ENCODE assay signal across 16 mouse cellular contexts in the genomic region with DNA sequence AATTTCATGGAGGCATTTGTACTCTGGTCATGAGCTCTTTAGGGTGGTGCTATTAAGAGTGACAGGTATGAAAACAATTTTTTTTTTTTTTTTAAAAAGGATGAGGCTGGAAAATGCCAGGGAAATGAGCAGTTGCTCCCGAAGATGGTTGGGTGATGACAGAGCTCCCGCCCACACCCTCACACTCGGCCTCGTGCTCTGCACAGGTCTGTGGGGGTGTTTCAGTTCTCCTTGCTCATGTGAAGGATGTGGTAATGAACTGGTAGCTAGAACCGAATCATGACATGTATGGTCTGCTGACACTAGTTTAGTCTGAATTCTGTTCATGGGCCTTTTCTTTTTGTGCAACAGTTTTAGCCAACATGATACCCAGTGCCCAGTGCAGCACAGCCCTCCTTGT.
DNase-seq lines count a peak whose midpoint lies in the region.
"Had no signal": no experiment of that assay in that cellular context is flagged by ENCODE, and none has a peak within 500 bp of the region (broad histone marks: within the 10 kb centered on the region; RNA-seq: fewer than 3 reads in every experiment).

No protein-coding gene starts in this region.

- intact Hi-C loops in left cerebral cortex, postnatal 4 days (cut with DNase I): no loop called here

- peak; percentile 26 to 64 for DNase-seq in frontal cortex, adult 2 months (ENCODE audit: extremely low spot score in 1 of 2, low spot score in 1 of 2)
- DNase-seq in frontal cortex, postnatal 14 days (ENCODE audit: low spot score in 2 of 2): no peak
- DNase-seq in left cerebral cortex, adult 18-20 months (ENCODE audit: low spot score in 2 of 2): peak; percentile 38 to 60
- DNase-seq in left cerebral cortex, postnatal 4 days: no peak
- peak; percentile 43 for DNase-seq in NIH3T3 (ENCODE audit: low read depth)
- peak; percentile 16 for DNase-seq in telencephalon, adult 2 months (ENCODE audit: low read depth, low spot score)
- DNase-seq in thymus, postnatal 14 days: no peak
- DNase-seq: adrenal gland, postnatal 10 days; cerebellum, adult 9-11 months; gastrocnemius, postnatal 14 days; heart, adult 2 months; kidney, adult 8-10 months; kidney, postnatal 25 days; lung, adult 2 months; midbrain, embryonic 14.5 days; thymus, postnatal 25 days had no signal

Comparison
In these comparisons a context has a peak if more than half of its experiments do, and no peak if none do; other contexts are left out.
1. DNase-seq: peak in frontal cortex, adult 2 months (2 of 2), left cerebral cortex, adult 18-20 months (2 of 2), NIH3T3 (single experiment) and telencephalon, adult 2 months (single experiment); none in frontal cortex, postnatal 14 days (0 of 2), left cerebral cortex, postnatal 4 days (single experiment) and thymus, postnatal 14 days (single experiment).